Mouse (Mus musculus) thymus, postnatal 4 days (tissue): ENCODE results near the gene Dffa.
"Not testable (repeated sequence)": the region's sequence is repeated elsewhere in the genome, so short reads cannot be mapped to it uniquely, and the experiment has no call there.

Experiments used
- DNase-seq: peaks from one replicate; pipeline ENCODE4 v3.0.0; 2021

Dffa gene

DNA sequence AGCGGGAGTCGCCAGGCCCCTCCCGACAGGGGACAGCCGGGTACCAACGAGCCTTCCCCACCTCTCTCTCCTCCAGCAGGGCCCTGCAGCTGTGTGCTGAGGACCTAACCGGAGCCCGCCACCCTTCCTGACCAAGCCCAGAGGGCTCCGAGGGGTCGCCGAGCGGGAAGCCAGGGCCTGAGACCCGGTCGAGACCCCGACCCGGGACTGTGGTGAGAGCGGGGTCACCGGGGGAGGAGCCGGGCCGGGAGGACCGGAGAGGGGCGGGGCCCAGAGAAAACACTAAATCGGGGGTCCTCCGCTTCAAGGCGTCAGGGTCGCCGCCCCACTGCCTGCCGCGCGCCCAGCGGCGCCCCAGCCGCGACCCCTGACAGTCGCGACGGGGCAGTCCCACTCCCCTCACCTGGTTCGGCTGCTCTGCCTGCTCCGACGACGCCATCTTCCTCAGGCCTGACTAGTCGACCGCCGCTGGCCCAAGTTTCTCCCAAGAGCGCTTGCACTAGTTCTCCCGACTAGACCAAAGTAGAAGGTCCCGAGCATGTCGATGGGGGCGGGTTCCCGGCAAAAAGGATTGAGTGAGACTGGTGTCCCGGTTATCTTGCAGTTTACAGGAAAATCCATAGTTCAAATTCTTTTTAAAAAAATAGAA lies 4.5 kb upstream of the Dffa start, which contains the start of gene Pex14:
Gene Pex14, minus strand, starts transcription at position 508 of the 649 bp plus-strand sequence.
- DNase-seq = peak; percentile 89

- not testable (repeated sequence) for DNase-seq
These were observed 3.5 kb upstream of the Dffa start for GRCm38 (mm10) chr4:149100449-149100848.

DNA sequence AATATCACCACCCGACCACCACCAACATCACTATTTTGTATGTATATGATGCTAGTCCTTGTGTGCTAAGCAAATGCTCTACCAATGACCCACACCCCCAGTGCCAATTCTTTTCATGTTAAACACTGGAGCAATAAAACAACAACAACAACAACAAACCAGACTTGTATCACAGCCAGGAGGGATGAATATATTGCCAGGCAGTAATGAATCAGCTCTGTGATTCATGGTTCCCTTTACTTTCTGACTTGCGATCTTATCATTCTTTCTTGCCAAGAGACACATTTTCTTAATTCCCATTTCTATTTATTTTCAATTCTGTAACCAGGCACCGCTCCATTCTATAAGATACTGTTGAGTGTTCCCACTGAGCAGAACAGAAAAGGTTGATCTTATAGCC lies 2.5 kb upstream of the Dffa start:
- no peak for DNase-seq

GRCm38 (mm10) chr4:149119978-149120562 lies 16.1 kb downstream of the Dffa start:
- not testable (repeated sequence) for DNase-seq

- DNase-seq = no peak
These were observed 19.5 kb downstream of the Dffa start for GRCm38 (mm10) chr4:149123432-149123831.

DNA sequence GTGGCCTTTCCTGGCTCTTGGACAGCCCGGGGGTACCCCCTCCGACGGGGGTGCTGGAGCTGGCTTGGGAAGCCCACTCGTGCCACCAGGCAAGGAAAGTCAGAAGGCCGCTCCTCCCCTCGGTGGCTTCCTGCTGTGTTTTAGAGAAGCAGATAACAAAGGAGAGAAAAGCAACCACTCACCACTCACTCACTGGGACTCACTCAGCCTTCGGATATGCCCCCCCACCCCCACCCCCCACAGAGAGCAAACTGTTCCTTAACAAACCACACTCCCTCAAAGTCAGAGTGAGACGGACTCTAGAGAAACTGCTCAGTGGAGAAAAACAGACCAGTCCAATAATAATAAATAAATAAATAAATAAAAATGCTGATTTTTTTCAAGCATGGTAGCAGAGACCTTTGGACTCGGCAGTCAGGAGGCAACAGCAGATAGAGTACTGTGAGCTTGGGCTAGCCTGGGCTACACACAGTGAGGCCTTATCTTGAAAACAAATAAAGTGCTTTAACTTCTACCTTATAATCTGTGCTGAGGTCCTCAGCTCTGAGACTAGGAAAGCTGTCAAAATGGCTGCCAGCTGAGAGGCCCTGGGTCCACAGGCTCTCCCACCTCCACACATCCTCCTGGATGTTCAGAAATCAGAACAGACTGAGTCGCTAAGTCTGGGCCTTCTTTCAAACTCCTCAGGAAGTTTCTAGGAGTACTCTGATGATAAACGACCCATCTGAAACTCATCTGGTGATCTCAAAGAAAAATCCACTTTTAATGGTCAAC lies 21.6 kb downstream of the Dffa start:
- no peak for DNase-seq

GRCm38 (mm10) chr4:149126115-149126509 lies 22.2 kb downstream of the Dffa start:
- no peak for DNase-seq

GRCm38 (mm10) chr4:149126663-149127062 lies 22.7 kb downstream of the Dffa start, which contains the start of gene Cort:
Gene Cort, minus strand, starts transcription at chr4:149126763.
- DNase-seq = no peak

DNA sequence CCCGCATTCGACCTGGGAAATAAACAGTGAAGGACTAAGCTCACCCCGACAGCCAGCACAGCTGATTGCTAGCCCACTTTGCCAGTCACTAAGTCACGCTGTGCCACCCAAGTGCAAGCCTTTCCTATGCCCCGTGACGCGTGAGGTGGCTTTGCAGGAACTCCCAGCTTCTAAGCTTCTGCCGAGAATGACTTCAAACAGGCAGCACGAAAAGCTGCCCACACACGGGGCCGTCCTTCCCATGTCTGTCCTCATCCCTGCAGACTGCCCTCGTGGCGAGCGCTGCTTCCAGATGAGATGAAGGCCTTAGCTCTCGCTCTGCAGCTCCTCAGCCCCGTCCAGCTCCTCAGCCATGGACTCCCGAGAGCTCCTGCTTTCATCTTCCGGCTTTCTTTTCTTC lies 24.5 kb downstream of the Dffa start:
- DNase-seq = no peak

DNA sequence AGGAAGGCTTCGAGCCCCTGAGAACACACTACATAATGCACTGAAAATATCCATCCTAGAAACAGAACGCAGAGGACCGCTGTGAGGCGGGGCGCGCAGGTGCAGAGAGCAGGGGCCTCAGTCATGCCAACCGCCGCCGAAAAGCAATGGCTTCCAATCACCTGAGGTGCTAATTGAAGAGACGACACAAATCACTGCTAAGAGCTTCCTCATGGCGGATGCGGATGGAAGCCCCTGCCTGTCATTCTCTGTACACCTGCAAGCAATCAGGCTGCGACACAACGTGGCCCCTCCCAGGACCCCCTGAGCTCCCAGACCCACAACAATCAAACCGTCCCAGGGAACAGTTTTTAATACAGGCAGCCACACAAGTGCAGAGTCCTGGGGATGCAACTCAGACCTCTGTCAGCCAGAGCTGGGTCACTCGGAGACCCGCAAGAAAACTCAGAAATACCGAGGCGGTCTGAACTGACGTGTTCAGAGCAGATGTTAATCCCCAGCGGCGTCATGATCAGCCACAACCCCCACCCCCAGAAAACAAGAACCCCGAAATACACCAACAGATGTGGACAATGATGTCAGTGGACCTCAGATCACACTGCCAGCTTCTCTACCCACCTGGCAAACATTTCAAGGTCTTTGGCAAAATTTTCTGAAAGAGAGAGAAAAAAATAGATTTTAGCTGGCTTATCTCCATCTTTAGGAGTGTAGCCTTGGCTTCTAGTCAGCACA lies 27.2 kb downstream of the Dffa start:
- DNase-seq = no peak

- DNase-seq = no peak
These were observed 28.0 kb downstream of the Dffa start for GRCm38 (mm10) chr4:149131789-149132565.

DNA sequence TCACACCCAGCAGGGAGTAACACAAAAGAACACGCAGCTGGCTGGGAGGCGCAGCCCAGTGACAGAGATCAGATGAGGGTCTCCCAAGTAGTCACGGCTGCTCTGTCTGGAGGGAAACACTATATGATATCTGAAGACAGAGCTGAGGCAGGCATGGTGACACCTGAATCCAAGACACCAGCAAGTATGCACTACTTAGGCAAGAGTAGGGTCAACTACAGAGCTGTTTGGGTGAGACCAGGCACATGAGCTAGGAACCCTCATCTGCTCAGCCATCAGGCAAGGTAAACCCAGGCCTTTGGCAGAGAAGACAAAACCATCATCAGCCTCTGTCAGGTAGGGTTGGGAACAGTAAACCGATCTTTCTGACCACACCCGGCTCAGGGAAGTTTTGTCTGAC lies 29.4 kb downstream of the Dffa start:
- DNase-seq = no peak

DNA sequence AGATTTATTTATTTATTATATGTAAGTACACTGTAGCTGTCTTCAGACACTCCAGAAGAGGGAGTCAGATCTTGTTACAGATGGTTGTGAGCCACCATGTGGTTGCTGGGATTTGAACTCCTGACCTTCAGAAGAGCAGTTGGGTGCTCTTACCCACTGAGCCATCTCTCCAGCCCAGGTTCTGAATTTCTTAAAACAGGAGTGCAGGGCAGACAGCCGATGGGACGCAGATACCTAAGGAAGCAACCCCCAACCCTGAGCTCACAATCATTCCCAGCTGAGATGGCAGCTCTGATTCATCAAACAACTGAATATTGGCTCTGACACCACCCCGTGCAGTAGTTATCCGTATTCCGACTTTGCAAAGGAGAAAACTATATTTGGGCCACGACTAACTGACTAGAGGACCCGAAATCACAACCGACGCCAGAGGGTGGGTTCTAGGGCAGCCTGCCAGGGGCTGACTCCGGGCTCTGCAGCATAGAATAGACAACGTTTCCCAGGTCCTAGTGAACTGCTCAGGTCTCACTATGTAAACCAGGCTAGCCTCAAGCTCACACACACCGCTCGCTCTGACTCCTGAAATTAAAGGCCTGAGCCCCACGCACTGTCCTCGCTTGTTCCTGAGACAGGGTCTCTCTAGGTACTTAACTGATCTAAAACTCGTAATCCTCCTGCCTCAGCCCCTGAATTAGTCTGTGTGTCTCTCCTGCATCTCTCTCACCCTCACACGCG lies 32.3 kb downstream of the Dffa start:
- DNase-seq = no peak

DNA sequence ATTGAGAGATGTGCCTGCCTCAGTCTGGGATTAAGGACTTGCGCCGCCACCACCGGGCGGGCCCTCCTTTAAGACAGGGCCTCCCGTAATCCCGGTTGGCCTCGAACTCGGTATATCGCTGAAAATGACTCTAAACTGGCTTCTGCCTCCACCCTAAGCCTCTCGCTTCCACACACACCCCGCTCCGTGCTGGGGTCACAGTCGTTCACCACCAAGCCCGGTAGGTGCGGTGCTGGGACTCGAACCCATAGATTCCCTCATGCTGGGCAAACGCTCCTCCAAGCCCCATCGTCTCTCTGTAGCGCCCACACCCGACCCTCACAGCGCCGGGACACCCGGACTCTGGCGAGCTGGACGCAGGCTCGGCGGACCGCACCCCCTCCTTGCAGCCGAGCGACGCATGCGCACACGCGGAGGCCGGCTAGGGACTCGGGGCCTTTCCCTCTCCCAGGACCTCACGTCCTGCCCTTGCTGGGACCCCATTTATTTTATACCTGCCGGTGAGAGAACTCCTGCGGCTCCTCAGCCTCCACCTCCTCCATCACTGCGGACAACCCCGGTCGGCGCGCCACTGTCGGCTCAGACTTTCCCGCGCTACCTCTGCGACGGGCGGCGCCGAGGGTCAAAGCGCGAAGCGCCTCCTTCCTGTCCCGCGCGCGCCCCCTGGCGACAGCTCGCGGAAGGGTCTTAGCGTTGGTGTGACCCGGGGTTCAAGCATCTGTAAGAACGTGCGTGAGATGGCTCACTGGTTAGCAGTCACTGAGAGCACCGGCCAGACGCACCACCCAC lies 33.2 kb downstream of the Dffa start, which contains the start of gene Cenps:
Gene Cenps, minus strand, starts transcription at position 648 of the 789 bp plus-strand sequence.
- peak; percentile 97 for DNase-seq

DNA sequence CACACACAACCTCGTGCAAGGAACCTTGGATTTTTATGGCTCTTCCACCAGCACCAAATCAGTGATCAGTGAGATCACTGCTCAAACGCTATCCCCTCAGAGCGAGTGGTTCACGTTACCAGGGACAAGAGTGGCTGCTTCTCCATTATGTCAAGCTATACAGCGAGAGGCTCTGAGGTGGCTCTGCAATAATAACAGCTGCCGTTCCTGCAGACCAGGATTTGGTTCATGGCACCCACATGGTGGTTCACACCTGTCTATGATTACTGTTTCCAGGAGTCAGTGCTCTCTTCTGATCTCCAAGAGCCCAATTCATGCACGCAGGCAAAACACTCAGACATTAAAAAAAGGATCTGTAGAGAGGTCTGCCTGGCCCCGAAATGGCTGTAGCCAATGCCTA lies 34.6 kb downstream of the Dffa start:
- DNase-seq = no peak

- no peak for DNase-seq
These were observed 39.6 kb downstream of the Dffa start for GRCm38 (mm10) chr4:149143594-149143993.

DNA sequence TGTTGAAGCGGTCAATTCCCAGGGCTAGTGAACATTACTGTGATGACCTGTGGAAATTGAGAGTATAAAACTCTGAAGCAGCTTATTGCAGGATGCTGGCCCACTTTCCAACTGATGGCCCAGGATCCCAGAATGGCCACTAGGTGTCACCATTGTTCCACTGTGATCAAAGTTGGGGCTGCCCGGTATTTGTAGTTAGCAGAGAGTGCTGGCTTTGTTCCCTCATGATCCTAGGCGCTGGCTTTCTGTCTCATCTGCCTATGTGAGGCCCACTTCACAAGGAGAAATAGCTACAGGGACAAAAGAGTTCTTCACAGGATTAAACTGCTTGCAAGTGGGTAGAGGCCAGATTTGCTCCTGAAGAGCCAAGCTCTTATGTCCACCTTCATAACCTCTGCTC lies 40.5 kb downstream of the Dffa start:
- DNase-seq = peak; percentile 82

- no peak for DNase-seq
These were observed 41.2 kb downstream of the Dffa start for GRCm38 (mm10) chr4:149145151-149145550.

DNA sequence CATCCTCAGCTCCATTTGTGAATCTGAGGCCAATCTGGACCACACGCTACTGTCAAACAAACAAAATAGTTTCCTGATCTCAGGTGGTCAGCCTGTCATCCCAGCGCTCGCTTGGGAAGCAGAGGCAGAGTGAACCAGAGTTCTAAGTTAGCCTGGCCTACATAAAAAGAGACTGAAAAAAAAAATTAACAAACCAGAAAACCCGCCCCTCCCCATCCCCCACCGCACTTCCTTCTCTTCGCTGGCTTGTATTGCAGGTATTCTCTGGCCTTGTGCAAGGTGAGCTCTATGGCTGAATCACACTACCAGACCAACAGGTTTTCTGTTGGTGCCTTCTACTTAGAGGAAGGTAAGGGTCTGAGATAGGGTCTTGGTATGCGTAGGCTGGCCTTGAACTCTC lies 43.6 kb downstream of the Dffa start:
- peak; percentile 30 for DNase-seq

- no peak for DNase-seq
These were observed 44.1 kb downstream of the Dffa start for GRCm38 (mm10) chr4:149148084-149148483.

GRCm38 (mm10) chr4:149149196-149149595 lies 45.2 kb downstream of the Dffa start:
- no peak for DNase-seq
